Mouse (Mus musculus) thymus, adult 2 months (tissue): ENCODE results near the gene Aknad1.

Experiments
- CTCF ChIP-seq: fragments of 200-500 bp; IDR thresholded peaks from 2 replicates; pipeline ENCODE4 v1.5.1; 2012; ENCODE audit warnings: mild to moderate bottlenecking, control low read depth, low read length, moderate library complexity, borderline replicate concordance; ENCODE audit not compliant: control insufficient read depth, poor library complexity, insufficient read depth; ENCODE audit errors: extremely low read depth
- POLR2A ChIP-seq: fragments of 200-500 bp; IDR thresholded peaks from 2 replicates; pipeline ENCODE4 v1.6.1; 2012; ENCODE audit warnings: mild to moderate bottlenecking, low read length, control low read depth, moderate library complexity; ENCODE audit not compliant: control insufficient read depth, poor library complexity, insufficient read depth; ENCODE audit errors: extremely low read depth

- TF ChIP-seq CTCF (no peak), POLR2A (no peak)
Observed at GRCm38 (mm10) chr3:108719761-108720160, 19.7 kb upstream of the Aknad1 start.
